Mouse (Mus musculus) c-Kit-positive CD71-positive TER-119-positive erythroid progenitor cells, embryonic 14.5 days (primary cell): Measurements from ENCODE around the gene Nup214.

Source experiments
- DNase-seq: peaks from one replicate; pipeline ENCODE4 v3.0.0-alpha.2; 2013; ENCODE audit warnings: low spot score

The Nup214 gene

GRCm38 (mm10) chr2:31974141-31974808 is at the start of gene Nup214:
Gene Nup214, plus strand, starts transcription at chr2:31974436.
- DNase-seq: peak; percentile 98

GRCm38 (mm10) chr2:31924811-31925210 is 49.4 kb upstream of the Nup214 start:
- DNase-seq: no peak

- DNase-seq: no peak
Observed at GRCm38 (mm10) chr2:31925936-31926335, 48.3 kb upstream of the Nup214 start.

GRCm38 (mm10) chr2:31929664-31930063 is 44.6 kb upstream of the Nup214 start:
- DNase-seq: no peak

- no peak for DNase-seq
Observed at GRCm38 (mm10) chr2:31934551-31934950, 39.7 kb upstream of the Nup214 start.

GRCm38 (mm10) chr2:31935054-31935453 is 39.2 kb upstream of the Nup214 start:
- no peak for DNase-seq

GRCm38 (mm10) chr2:31938298-31938697 is 35.9 kb upstream of the Nup214 start:
- no peak for DNase-seq

GRCm38 (mm10) chr2:31943011-31943410 is 31.2 kb upstream of the Nup214 start:
- no peak for DNase-seq

GRCm38 (mm10) chr2:31945580-31945979 is 28.7 kb upstream of the Nup214 start:
- DNase-seq: no peak

GRCm38 (mm10) chr2:31948392-31948791 is 25.8 kb upstream of the Nup214 start:
- no peak for DNase-seq

- no peak for DNase-seq
Observed at GRCm38 (mm10) chr2:31948801-31949200, 25.4 kb upstream of the Nup214 start.

- DNase-seq: no peak
Observed at GRCm38 (mm10) chr2:31950058-31950871, 24.0 kb upstream of the Nup214 start, which contains the start of gene Aif1l. Gene Aif1l, plus strand, starts transcription at chr2:31950139.

- no peak for DNase-seq
Observed at GRCm38 (mm10) chr2:31950966-31951365, 23.3 kb upstream of the Nup214 start.

GRCm38 (mm10) chr2:31952236-31952635 is 22.0 kb upstream of the Nup214 start:
- no peak for DNase-seq

GRCm38 (mm10) chr2:31952725-31953124 is 21.5 kb upstream of the Nup214 start:
- DNase-seq: no peak

GRCm38 (mm10) chr2:31953687-31954086 is 20.5 kb upstream of the Nup214 start:
- DNase-seq: no peak

GRCm38 (mm10) chr2:31954779-31955181 is 19.5 kb upstream of the Nup214 start:
- no peak for DNase-seq

- DNase-seq: no peak
Observed at GRCm38 (mm10) chr2:31955686-31956085, 18.6 kb upstream of the Nup214 start.

GRCm38 (mm10) chr2:31957211-31957610 is 17.0 kb upstream of the Nup214 start:
- no peak for DNase-seq

- no peak for DNase-seq
Observed at GRCm38 (mm10) chr2:31960986-31961385, 13.2 kb upstream of the Nup214 start.

- no peak for DNase-seq
Observed at GRCm38 (mm10) chr2:31961791-31962222, 12.4 kb upstream of the Nup214 start.

- DNase-seq: no peak
Observed at GRCm38 (mm10) chr2:31962501-31963224, 11.6 kb upstream of the Nup214 start.

GRCm38 (mm10) chr2:31963491-31963890 is 10.7 kb upstream of the Nup214 start:
- DNase-seq: no peak
